Mouse (Mus musculus): ENCODE data around the gene Zfp217. TPM values are rescaled to one million over a fixed set of nuclear protein-coding genes. Genes with fewer than 3 reads are reported as not detected.

Zfp217 gene
- total and polyA plus RNA-seq, 3 experiments: 5.3 to 12.1 (median 10.0) TPM

DNA sequence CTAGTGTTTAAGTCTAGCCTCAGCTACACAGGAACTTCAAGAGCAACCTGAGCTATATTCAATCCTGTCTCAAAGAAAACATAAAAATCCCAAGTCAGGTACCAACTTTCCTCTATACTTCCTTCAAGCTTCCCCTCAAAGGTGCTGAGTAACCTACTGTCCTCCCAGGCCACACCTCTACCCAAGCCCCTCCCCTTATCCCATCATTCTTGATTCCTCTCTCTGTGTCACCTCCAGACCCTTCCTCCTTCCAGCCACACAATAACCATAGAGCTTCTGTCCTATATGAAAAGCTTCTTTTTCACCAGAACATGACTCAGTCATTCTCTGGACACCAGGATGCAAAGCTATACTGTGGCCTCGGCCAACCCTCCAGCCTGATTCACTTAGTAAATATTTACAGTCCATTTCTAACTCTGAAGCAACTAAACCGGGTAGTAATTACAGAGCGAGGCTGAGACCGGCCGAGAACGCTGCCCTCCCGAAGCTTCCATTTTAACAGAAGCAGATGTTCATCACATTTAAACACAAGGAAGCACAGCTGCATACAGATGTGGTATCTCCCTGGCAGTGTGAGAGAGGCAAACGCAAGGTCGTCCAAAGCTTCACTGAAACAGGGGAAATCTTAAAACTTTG is 8.4 kb downstream of the Zfp217 start:
- DNase-seq (ENCODE audit: extremely low read depth): no peak
- H3K36me3 ChIP-seq (replicated peaks in 1 of 2; ENCODE audit: control insufficient read depth in 1 of 2, insufficient read depth in 1 of 2, low read length in 1 of 2): no peaks in the 10 kb centered on the region
- no peak overlapping the region for H3K9ac ChIP-seq (ENCODE audit: insufficient read depth, low read depth)
- no peak overlapping the region for H3K27ac ChIP-seq (ENCODE audit: insufficient read depth, low read depth)
- TF ChIP-seq ZMIZ1 (IDR thresholded peaks at IDR 0.05; ENCODE audit: low read depth, low read length) (no peak), ZNF384 (IDR thresholded peaks at IDR 0.05; ENCODE audit: low read depth, low read length) (no peak), E2F4 (IDR thresholded peaks at IDR 0.05; ENCODE audit: insufficient replicate concordance, low read depth, low read length) (no peak), RAD21 (IDR thresholded peaks at IDR 0.05; ENCODE audit: low read depth, low read length) (no peak), RCOR1 (conservative IDR thresholded peaks at IDR 0.05; ENCODE audit: low read depth, low read length) (no peak), ZKSCAN1 (IDR thresholded peaks at IDR 0.05; ENCODE audit: borderline replicate concordance, low read depth, low read length) (no peak), ELF1 (IDR thresholded peaks at IDR 0.05; ENCODE audit: low read depth, low read length) (no peak), MAFK (IDR thresholded peaks at IDR 0.05; ENCODE audit: insufficient replicate concordance, low read length) (no peak), SIN3A (IDR thresholded peaks at IDR 0.05; ENCODE audit: low read length) (no peak), MYC (IDR thresholded peaks at IDR 0.05; ENCODE audit: low read depth, low read length) (no peak), CTCF (conservative IDR thresholded peaks at IDR 0.05 in 1 of 2, IDR thresholded peaks at IDR 0.05 in 1 of 2; ENCODE audit: low read depth in 2 of 2, low read length in 2 of 2) (no peak), NELFE (IDR thresholded peaks at IDR 0.05; ENCODE audit: low read depth, low read length) (no peak), JUN (IDR thresholded peaks at IDR 0.05; ENCODE audit: insufficient read depth, low read depth, low read length) (no peak)
- H3K9me3 ChIP-seq (replicated peaks; ENCODE audit: low read length): no peaks in the 10 kb centered on the region
- H3K79me2 ChIP-seq (replicated peaks; ENCODE audit: control insufficient read depth, extremely low read depth, insufficient read depth, poor library complexity, severe bottlenecking): no peaks in the 10 kb centered on the region
- no peak overlapping the region for H3K4me3 ChIP-seq (replicated peaks in 1 of 3; ENCODE audit: low read depth in 2 of 3, low read length in 2 of 3, poor library complexity in 1 of 3)
- H3K4me1 ChIP-seq (ENCODE audit: control insufficient read depth in 1 of 2, insufficient read depth in 2 of 2): peaks cover 0 to 7% of the 10 kb centered on the region in 2 experiments; a peak in 3 of 4 replicates
- H3K4me2 ChIP-seq (ENCODE audit: insufficient read depth, low read depth, poor library complexity, severe bottlenecking): no peak overlapping the region
- in situ Hi-C loops (cut with MboI; ENCODE audit: low pct_ligation_motif_present, low pct_unique_long_range_greater_than_20kb, low sequenced_read_pairs): no loop called here
- dilution Hi-C loops (cut with MboI; ENCODE audit: extremely low pct_ligation_motif_present, extremely low pct_unique_long_range_greater_than_20kb, low sequenced_read_pairs): no loop called here
- no peaks in the 10 kb centered on the region for H3K27me3 ChIP-seq (replicated peaks)

DNA sequence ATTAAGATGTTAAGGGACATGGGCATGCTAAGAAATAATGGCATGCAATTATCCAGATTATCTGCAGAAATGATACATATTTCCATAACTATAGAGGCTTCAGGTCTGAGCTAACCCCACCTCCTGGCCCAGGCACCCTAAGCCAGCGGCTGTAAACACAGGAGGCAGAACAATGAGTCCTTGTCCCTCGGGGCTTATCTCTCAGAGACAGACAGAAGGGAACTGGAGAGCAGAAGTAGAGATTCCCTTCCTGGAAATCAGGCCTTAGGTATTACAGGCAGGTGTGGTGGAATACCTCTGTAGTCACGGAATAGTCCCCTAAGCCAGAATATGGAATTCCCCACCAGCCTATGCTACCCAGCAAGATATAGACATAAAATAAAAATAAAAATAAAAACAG is 11.0 kb downstream of the Zfp217 start:
- dilution Hi-C loops (cut with MboI; ENCODE audit: extremely low pct_ligation_motif_present, extremely low pct_unique_long_range_greater_than_20kb, low sequenced_read_pairs) (no loop called here), in situ Hi-C loops (cut with MboI; ENCODE audit: low pct_ligation_motif_present, low pct_unique_long_range_greater_than_20kb, low sequenced_read_pairs) (no loop called here)
- H3K27me3 ChIP-seq (replicated peaks): no peaks in the 10 kb centered on the region
- DNase-seq (ENCODE audit: extremely low read depth): no peak
- peaks cover 0 to 16% of the 10 kb centered on the region in 2 experiments; a peak in 3 of 4 replicates for H3K4me1 ChIP-seq (ENCODE audit: control insufficient read depth in 1 of 2, insufficient read depth in 2 of 2)
- no peaks in the 10 kb centered on the region for H3K79me2 ChIP-seq (replicated peaks; ENCODE audit: control insufficient read depth, extremely low read depth, insufficient read depth, poor library complexity, severe bottlenecking)
- TF ChIP-seq BHLHE40 (IDR thresholded peaks at IDR 0.05; ENCODE audit: low read depth, low read length) (no peak), E2F4 (IDR thresholded peaks at IDR 0.05; ENCODE audit: insufficient replicate concordance, low read depth, low read length) (no peak), ETS1 (conservative IDR thresholded peaks at IDR 0.05; ENCODE audit: low read depth, low read length) (no peak), POLR2A (IDR thresholded peaks at IDR 0.05; ENCODE audit: low read depth, low read length) (no peak), JUN (IDR thresholded peaks at IDR 0.05; ENCODE audit: insufficient read depth, low read depth, low read length) (no peak), UBTF (IDR thresholded peaks at IDR 0.05; ENCODE audit: low read depth, low read length) (no peak), MAZ (IDR thresholded peaks at IDR 0.05; ENCODE audit: low read depth, low read length) (no peak), USF1 (IDR thresholded peaks at IDR 0.05; ENCODE audit: low read depth, low read length) (no peak), NELFE (IDR thresholded peaks at IDR 0.05; ENCODE audit: low read depth, low read length) (no peak), HCFC1 (IDR thresholded peaks at IDR 0.05; ENCODE audit: low read depth, low read length) (no peak), TBP (conservative IDR thresholded peaks at IDR 0.05; ENCODE audit: low read depth, low read length) (no peak), ELF1 (IDR thresholded peaks at IDR 0.05; ENCODE audit: low read depth, low read length) (no peak)
- H3K27ac ChIP-seq (ENCODE audit: insufficient read depth, low read depth): no peak overlapping the region
- no peak overlapping the region for H3K9ac ChIP-seq (ENCODE audit: insufficient read depth, low read depth)
- no peaks in the 10 kb centered on the region for H3K36me3 ChIP-seq (replicated peaks in 1 of 2; ENCODE audit: control insufficient read depth in 1 of 2, insufficient read depth in 1 of 2, low read length in 1 of 2)
- no peaks in the 10 kb centered on the region for H3K9me3 ChIP-seq (replicated peaks; ENCODE audit: low read length)
- no peak overlapping the region for H3K4me3 ChIP-seq (replicated peaks in 1 of 3; ENCODE audit: low read depth in 2 of 3, low read length in 2 of 3, poor library complexity in 1 of 3)
- H3K4me2 ChIP-seq (ENCODE audit: insufficient read depth, low read depth, poor library complexity, severe bottlenecking): no peak overlapping the region

Measured in CH12.LX (cell line).